ENCODE assay signal across 15 mouse cellular contexts in genomic region chr14:28781660-28782059, GRCm38 (mm10).
DNase-seq lines count a peak whose midpoint lies in the region; ATAC-seq and TF ChIP-seq lines count a peak whose summit lies in the region.
"Had no signal": no experiment of that assay in that cellular context is flagged by ENCODE, and none has a peak within 500 bp of the region (broad histone marks: within the 10 kb centered on the region; RNA-seq: fewer than 3 reads in every experiment).

No protein-coding gene starts in this region.

- DNase-seq in limb, embryonic 11.5 days (ENCODE audit: low spot score) = peak; percentile 12
- no peak for DNase-seq in limb, embryonic 10.5 days (ENCODE audit: low spot score)
- peak; percentile 34 for DNase-seq in cerebellum, adult 9-11 months
- DNase-seq in layer of hippocampus, postnatal 14 days (ENCODE audit: low spot score in 2 of 2) = peak; percentile 36 to 72
- DNase-seq in lung, adult 18-20 months = no peak
- DNase-seq: liver; spleen, adult 18-20 months had no signal

- TF ChIP-seq CTCF in intestine, postnatal 0 days (IDR thresholded peaks at IDR 0.05; ENCODE audit: low read depth) = no peak

- H3K9ac ChIP-seq in forebrain, embryonic 16.5 days (replicated peaks; ENCODE audit: low read depth, low read length) = no peak overlapping the region
- H3K9ac ChIP-seq in forebrain, embryonic 15.5 days (replicated peaks) = no peak overlapping the region
- no peak overlapping the region for H3K9ac ChIP-seq in limb, embryonic 11.5 days (ENCODE audit: low read length)
- H3K9ac ChIP-seq in intestine, postnatal 0 days (ENCODE audit: low read depth, low read length) = no peak overlapping the region
- H3K9ac ChIP-seq: embryonic facial prominence, embryonic 12.5 days; forebrain, embryonic 13.5 days; midbrain, embryonic 12.5 days had no signal

- H3K4me2 ChIP-seq in forebrain, embryonic 16.5 days (ENCODE audit: low read length) = no peak overlapping the region
- no peak overlapping the region for H3K4me2 ChIP-seq in forebrain, embryonic 15.5 days (replicated peaks)
- H3K4me2 ChIP-seq in limb, embryonic 11.5 days (ENCODE audit: low read depth, severe bottlenecking) = no peak overlapping the region
- no peak overlapping the region for H3K4me2 ChIP-seq in intestine, postnatal 0 days (replicated peaks; ENCODE audit: low read depth)
- H3K4me2 ChIP-seq: embryonic facial prominence, embryonic 12.5 days; forebrain, embryonic 13.5 days; midbrain, embryonic 12.5 days had no signal

- H3K27ac ChIP-seq in forebrain, embryonic 16.5 days (ENCODE audit: low read length) = no peak overlapping the region
- no peak overlapping the region for H3K27ac ChIP-seq in forebrain, embryonic 15.5 days (replicated peaks)
- no peak overlapping the region for H3K27ac ChIP-seq in limb, embryonic 11.5 days (replicated peaks; ENCODE audit: low read depth, low read length)
- no peak overlapping the region for H3K27ac ChIP-seq in limb, embryonic 10.5 days
- H3K27ac ChIP-seq in intestine, postnatal 0 days (ENCODE audit: low read depth, low read length) = no peak overlapping the region
- H3K27ac ChIP-seq: embryonic facial prominence, embryonic 12.5 days; forebrain, embryonic 13.5 days; midbrain, embryonic 12.5 days had no signal

- no peak overlapping the region for H3K4me3 ChIP-seq in forebrain, embryonic 16.5 days (replicated peaks; ENCODE audit: low read length)
- H3K4me3 ChIP-seq in forebrain, embryonic 15.5 days = no peak overlapping the region
- H3K4me3 ChIP-seq in limb, embryonic 11.5 days (ENCODE audit: low read depth, low read length) = no peak overlapping the region
- H3K4me3 ChIP-seq in limb, embryonic 10.5 days = no peak overlapping the region
- no peak overlapping the region for H3K4me3 ChIP-seq in intestine, postnatal 0 days (ENCODE audit: low read depth, low read length)
- H3K4me3 ChIP-seq: embryonic facial prominence, embryonic 12.5 days; forebrain, embryonic 13.5 days; midbrain, embryonic 12.5 days had no signal

- whole genome bisulfite sequencing in forebrain, embryonic 16.5 days = 78% methylated on average over 7 of the region's 7 CpGs
- WGBS in forebrain, embryonic 15.5 days = 81% methylated on average over 7 of the region's 7 CpGs
- WGBS in limb, embryonic 11.5 days = 94% methylated on average over 7 of the region's 7 CpGs
- 91% methylated on average over 7 of the region's 7 CpGs for WGBS in limb, embryonic 10.5 days
- WGBS in intestine, postnatal 0 days = 89% methylated on average over 7 of the region's 7 CpGs

- no peaks in the 10 kb centered on the region for H3K36me3 ChIP-seq in forebrain, embryonic 16.5 days (ENCODE audit: control insufficient read depth, insufficient read depth)
- no peaks in the 10 kb centered on the region for H3K36me3 ChIP-seq in forebrain, embryonic 15.5 days
- no peaks in the 10 kb centered on the region for H3K36me3 ChIP-seq in limb, embryonic 11.5 days (ENCODE audit: control insufficient read depth, insufficient read depth, low read length)
- no peaks in the 10 kb centered on the region for H3K36me3 ChIP-seq in limb, embryonic 10.5 days
- H3K36me3 ChIP-seq in intestine, postnatal 0 days (ENCODE audit: control insufficient read depth, insufficient read depth) = no peaks in the 10 kb centered on the region
- H3K36me3 ChIP-seq: embryonic facial prominence, embryonic 12.5 days; G1E; midbrain, embryonic 12.5 days had no signal

- ATAC-seq in forebrain, embryonic 16.5 days = peak; percentile 62
- no peak for ATAC-seq in forebrain, embryonic 15.5 days (replicated peaks)
- ATAC-seq in limb, embryonic 11.5 days (ENCODE audit: insufficient number of reproducible peaks, low FRiP score, low TSS enrichment, low read depth) = no peak
- ATAC-seq in intestine, postnatal 0 days = no peak
- ATAC-seq: forebrain, embryonic 13.5 days; lung, postnatal 0 days had no signal

- no peaks in the 10 kb centered on the region for H3K27me3 ChIP-seq in forebrain, embryonic 16.5 days (replicated peaks; ENCODE audit: control insufficient read depth, insufficient read depth, low read length)
- no peaks in the 10 kb centered on the region for H3K27me3 ChIP-seq in forebrain, embryonic 15.5 days
- no peaks in the 10 kb centered on the region for H3K27me3 ChIP-seq in limb, embryonic 11.5 days (ENCODE audit: control insufficient read depth, insufficient read depth, low read length)
- no peaks in the 10 kb centered on the region for H3K27me3 ChIP-seq in limb, embryonic 10.5 days (ENCODE audit: low read depth, poor library complexity, severe bottlenecking)
- no peaks in the 10 kb centered on the region for H3K27me3 ChIP-seq in intestine, postnatal 0 days (replicated peaks; ENCODE audit: control insufficient read depth, insufficient read depth, low read length)
- H3K27me3 ChIP-seq: embryonic facial prominence, embryonic 12.5 days; forebrain, embryonic 13.5 days; midbrain, embryonic 12.5 days had no signal

- H3K4me1 ChIP-seq in forebrain, embryonic 16.5 days (replicated peaks; ENCODE audit: control insufficient read depth, insufficient read depth, low read length) = no peaks in the 10 kb centered on the region
- no peaks in the 10 kb centered on the region for H3K4me1 ChIP-seq in forebrain, embryonic 15.5 days
- H3K4me1 ChIP-seq in limb, embryonic 11.5 days (ENCODE audit: control insufficient read depth, insufficient read depth, low read length) = peaks cover 2% of the 10 kb centered on the region; the same call in 1 of the 2 replicates
- H3K4me1 ChIP-seq in limb, embryonic 10.5 days = peaks cover 2% of the 10 kb centered on the region; the same call in 1 of the 2 replicates
- H3K4me1 ChIP-seq in intestine, postnatal 0 days (replicated peaks; ENCODE audit: control insufficient read depth, insufficient read depth, low read length) = no peaks in the 10 kb centered on the region
- H3K4me1 ChIP-seq: embryonic facial prominence, embryonic 12.5 days; forebrain, embryonic 13.5 days; midbrain, embryonic 12.5 days had no signal

- no peaks in the 10 kb centered on the region for H3K9me3 ChIP-seq in forebrain, embryonic 16.5 days (ENCODE audit: control insufficient read depth, low read length)
- no peaks in the 10 kb centered on the region for H3K9me3 ChIP-seq in forebrain, embryonic 15.5 days
- H3K9me3 ChIP-seq in limb, embryonic 11.5 days (ENCODE audit: control insufficient read depth, low read length) = no peaks in the 10 kb centered on the region
- H3K9me3 ChIP-seq in limb, embryonic 10.5 days (replicated peaks) = no peaks in the 10 kb centered on the region
- H3K9me3 ChIP-seq in intestine, postnatal 0 days (ENCODE audit: control insufficient read depth) = no peaks in the 10 kb centered on the region
- H3K9me3 ChIP-seq: embryonic facial prominence, embryonic 12.5 days; forebrain, embryonic 13.5 days; midbrain, embryonic 12.5 days had no signal

Comparison
In these comparisons a context has a peak if more than half of its experiments do, and no peak if none do; other contexts are left out.
1. DNase-seq: peak in limb, embryonic 11.5 days (single experiment), cerebellum, adult 9-11 months (single experiment) and layer of hippocampus, postnatal 14 days (2 of 2); none in limb, embryonic 10.5 days (single experiment) and lung, adult 18-20 months (0 of 2).